Mouse (Mus musculus) hindlimb bud, embryonic 11.5 days (tissue): ENCODE results near the gene 1700028K03Rik.

ENCODE experiments used
- DNase-seq: peaks from one replicate; pipeline ENCODE4 v3.0.0-alpha.2; 2012; ENCODE audit warnings: low read depth, low spot score; ENCODE audit errors: extremely low spot score

1700028K03Rik gene

DNA sequence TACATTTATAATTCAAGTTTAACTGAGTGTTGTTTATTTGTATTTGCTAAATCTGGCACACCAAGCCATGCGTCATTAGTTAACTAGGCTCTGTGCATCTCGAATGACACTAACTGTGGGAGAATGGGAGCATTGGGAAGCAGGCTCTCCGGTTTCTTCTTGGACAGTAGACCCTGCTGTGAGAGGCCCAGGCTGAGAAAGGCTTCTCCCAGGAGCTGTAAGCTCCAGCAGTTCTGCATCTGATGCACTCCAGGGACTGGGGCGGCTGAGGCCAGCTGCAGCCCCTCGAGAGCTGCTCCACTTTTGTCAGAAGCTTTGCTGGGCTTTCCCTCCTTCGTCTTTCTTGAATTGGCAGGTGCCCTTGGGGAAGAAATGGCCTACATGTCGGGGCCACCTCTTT, 7.2 kb downstream of the 1700028K03Rik start:
- no peak for DNase-seq

DNA sequence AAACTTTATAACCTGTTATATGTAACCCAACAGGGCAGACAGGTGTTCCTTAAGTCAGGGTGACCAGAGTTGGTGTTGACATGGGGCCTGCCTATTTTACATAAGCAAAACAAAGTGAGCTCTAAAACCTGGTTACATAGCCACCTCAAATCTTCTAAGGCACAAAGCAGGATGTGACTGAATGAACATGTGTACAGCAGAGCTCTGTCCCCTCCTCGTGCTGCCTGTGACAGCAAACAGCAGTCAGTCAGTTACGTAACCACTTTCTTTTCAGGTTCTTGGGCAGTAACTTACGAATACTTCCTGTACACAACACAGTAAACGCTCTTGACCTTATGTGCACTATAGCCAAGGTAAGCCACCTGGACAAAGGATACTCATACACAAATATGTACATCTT, 11.4 kb downstream of the 1700028K03Rik start:
- no peak for DNase-seq

DNA sequence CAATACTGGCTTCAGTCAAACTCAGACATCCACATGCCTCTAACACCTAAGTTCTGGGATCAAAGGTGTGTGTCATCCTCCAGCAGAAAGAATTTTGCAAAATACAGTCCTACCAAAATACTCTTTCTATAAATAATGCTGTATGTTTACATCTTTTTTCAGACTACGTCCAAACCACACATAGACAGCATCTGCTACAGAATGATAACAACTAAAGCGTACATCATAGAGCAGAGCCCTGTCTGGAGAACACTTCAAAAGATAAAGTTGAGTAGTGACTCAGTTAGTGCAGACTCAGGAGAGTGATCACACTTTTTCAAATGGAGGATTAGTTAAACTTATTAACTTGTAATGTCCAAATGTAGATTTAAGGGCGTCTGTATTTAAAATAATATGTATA, 13.4 kb downstream of the 1700028K03Rik start:
- DNase-seq, result no peak

DNA sequence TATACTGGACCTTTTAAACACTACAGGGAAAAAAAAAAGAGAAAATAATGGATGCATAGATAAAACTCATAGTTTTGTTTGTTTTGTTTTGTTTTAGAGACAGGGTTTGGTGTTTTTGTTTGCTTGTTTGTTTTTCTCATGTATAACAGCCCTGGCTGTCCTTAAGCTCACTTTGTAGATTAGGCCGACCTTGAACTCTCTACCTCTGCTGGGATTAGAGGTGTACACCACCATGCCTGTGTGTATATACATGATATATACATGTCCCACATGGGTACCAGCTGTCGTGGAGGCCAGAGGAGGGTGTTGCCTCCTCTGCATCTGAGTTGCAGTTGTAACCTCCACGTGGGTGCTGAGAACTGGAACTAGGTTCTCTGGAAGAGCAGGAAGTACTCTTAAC, 13.9 kb downstream of the 1700028K03Rik start:
- DNase-seq, result no peak

- no peak for DNase-seq
These were observed 19.8 kb downstream of the 1700028K03Rik start for GRCm38 (mm10) chr5:107554336-107554735.

DNA sequence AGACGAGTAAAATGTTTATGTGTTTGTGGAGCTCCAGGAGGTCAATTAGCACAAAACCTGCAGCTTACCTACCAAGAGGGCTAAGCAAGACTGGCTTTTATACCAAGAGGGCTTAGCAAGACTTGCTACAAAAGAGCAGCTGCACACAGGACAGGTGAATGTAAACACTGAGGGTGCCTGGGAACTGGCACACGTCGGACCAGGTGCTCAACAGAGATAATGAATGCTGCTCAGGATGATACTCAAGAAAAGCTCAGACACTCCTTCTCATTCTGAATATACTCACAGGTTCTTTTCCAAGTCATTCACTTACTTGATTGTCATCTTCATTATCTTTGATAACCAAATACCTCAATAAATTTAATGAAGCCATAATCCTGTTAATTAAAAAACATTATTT, 22.5 kb downstream of the 1700028K03Rik start:
- no peak for DNase-seq

DNA sequence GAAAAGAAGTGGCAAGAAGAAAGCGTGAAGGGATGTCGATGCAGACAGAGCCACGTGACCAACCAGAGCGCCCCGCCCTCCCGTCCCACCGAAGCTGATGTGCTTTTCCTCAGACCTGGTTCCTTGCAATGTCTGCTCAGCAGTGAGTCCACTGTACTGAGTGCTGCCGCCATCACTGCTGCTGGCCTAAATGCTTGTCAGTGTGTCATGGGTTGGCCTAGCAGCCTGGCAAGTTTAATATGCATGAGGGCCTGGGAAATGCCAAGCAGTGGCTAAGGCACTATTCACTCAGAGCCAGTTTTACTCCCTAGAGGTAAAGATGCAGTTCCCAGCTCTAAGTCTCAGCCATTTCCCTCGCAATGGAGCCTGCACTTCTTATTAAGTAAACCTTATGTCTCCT, 34.6 kb downstream of the 1700028K03Rik start:
- DNase-seq, result no peak

- DNase-seq, result peak; percentile 31
These were observed 63.0 kb downstream of the 1700028K03Rik start, which contains the start of the genes Rpap2 and Glmn for GRCm38 (mm10) chr5:107597301-107598077. TSS of gene Rpap2 (plus strand) at chr5:107597373. TSS of gene Glmn (minus strand) at chr5:107597888.

- no peak for DNase-seq
These were observed 63.9 kb downstream of the 1700028K03Rik start for GRCm38 (mm10) chr5:107598380-107598779.
